Mouse (Mus musculus) ovary, postnatal 14 days (tissue): ENCODE measurements at regions not wholly inside any gene's neighbourhood (a gene's known extent, or its start where the extent isn't known, plus 50 kb on each side); places are given as distances from the start of the nearest gene placed in this dataset.

Source experiments
- DNase-seq: peaks from one replicate; pipeline ENCODE4 v3.0.0; 2022; ENCODE audit warnings: low spot score

DNA sequence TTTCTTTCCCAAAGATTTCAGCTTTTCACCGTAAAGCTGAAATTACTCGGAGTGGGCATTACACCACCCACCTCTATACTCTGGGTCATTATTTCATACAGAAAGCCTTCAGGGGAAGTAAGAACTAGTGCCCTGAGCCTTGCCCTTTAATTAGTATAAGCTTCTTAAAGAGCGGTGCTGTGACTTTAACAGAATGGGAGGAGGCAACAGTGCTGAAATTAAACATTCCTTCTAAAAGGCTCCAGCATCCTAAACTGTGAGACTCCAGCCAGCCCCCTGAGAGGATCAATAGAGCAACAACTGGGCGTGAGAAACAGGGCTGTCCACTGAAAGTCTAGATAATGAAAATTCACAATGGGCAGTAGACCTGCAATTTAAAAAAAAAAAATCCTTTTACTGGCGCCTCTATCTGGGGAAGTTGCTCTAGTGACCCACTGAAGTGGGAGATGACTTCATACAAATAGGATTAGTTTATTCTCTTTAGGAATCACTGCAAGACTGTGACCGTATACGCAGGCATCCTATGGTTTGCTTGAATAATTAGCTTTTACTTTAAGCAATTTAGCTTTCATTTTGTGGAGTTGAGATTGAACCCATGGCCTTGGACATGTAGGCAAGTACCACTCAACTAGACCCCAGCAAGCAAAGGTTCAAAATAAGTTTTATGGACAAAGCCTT is 233.9 kb downstream of the Ube2cbp start:
- no peak for DNase-seq

- no peak for DNase-seq
These were observed 233.1 kb downstream of the Ube2cbp start for GRCm38 (mm10) chr9:86231692-86232091.

- DNase-seq: no peak
These were observed 232.6 kb downstream of the Ube2cbp start for GRCm38 (mm10) chr9:86232174-86232573.

DNA sequence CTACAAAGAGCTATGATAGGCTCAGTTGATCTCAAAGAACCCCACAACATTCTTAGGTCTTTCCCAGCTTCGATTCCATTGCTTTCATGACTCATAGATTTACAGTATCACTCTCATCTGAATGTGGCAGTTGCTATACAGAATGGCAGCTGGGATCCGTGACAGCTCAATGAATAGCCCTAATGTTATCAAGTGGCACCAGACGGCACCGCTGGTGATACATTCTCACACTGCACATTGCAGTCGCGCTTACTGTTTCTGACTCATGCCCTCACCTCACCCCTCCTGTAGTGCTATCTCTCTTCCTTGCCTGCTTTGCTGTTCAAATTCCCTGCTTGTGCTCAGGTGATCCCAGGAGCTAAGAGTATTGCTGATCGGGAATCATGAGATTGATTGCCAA is 231.0 kb downstream of the Ube2cbp start:
- DNase-seq: no peak

DNA sequence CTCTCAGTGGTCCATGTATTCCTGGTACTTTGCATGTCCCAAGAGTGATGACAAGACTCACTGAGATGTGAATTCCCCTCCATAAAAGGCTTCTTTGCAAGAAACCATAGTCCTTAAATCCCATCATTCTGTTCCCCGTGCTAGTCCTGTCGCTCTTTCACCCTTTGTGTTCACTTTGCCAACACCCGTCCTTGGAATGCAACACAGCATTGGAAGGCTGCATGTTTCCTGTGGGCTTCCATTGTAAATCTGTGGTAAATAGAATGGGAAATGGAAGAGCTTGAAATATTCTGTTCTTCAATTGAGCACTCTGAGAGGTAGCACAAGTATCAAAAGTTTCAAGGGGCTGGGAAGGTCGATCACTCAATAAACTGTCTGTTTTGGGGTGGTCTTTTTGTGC is 226.1 kb downstream of the Ube2cbp start:
- DNase-seq: no peak

DNA sequence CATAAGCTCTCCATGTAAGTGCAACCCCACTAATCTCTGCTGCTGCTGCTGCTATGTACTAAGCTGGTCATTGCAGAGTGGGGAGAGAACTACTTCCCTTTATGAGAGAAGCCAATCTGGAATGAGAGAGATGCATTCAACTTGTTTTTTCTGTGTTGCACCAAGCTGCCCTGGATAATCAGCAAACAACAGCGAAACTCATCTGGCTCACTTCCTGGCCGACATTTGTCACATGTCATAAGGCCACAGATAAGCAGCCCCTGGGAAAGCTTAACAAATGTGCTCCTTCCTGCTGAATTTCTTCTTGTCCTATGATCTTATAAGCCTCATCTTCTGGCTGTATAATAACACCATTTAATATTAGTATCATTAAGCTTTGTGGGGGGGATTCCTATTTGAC is 224.5 kb downstream of the Ube2cbp start:
- DNase-seq: no peak

GRCm38 (mm10) chr9:86240896-86241295 is 223.9 kb downstream of the Ube2cbp start:
- no peak for DNase-seq

- DNase-seq: no peak
These were observed 214.6 kb downstream of the Ube2cbp start for GRCm38 (mm10) chr9:86250197-86250596.

DNA sequence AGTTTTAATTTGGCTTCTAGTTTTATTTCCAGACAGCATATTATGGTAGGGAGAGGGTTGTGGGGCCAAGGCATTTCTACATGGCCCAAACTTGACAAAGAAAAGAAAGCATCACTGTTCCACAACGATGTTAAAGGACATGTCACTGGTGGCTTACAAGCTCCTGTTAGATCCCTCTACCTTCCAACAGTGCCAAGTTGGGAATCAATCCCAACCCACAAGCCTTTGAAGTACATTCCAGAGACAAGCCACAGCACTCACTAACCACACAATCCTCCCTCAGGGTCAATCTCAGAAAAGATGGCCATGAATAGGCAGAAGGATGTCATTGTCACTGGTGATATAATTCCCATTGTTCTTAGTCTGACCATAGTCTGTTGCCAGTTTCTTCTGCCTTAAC is 213.4 kb downstream of the Ube2cbp start:
- no peak for DNase-seq
